Mouse (Mus musculus): ENCODE measurements around the gene Sh3bgrl3. TPM values are rescaled to one million over a fixed set of nuclear protein-coding genes. Genes with fewer than 3 reads are reported as not detected.

Gene Sh3bgrl3
- polyA plus RNA-seq, 1 experiment from 2014 or later, result 376 TPM

GRCm38 (mm10) chr4:134126300-134127120 is 2.1 kb downstream of the Sh3bgrl3 start:
- H3K9me3 ChIP-seq (ENCODE audit: control insufficient read depth, low read length), result no peaks in the 10 kb centered on the region
- WGBS, result 88% methylated on average over 21 of the region's 21 CpGs
- no peak overlapping the region for H3K9ac ChIP-seq (replicated peaks; ENCODE audit: low read length)
- no peak for DNase-seq
- H3K4me1 ChIP-seq (ENCODE audit: control insufficient read depth, insufficient read depth, low read length), result peaks cover 22% of the 10 kb centered on the region
- no peak overlapping the region for H3K27ac ChIP-seq (replicated peaks; ENCODE audit: low read depth, low read length)
- H3K36me3 ChIP-seq (ENCODE audit: control insufficient read depth, insufficient read depth, low read length), result no peaks in the 10 kb centered on the region; the same call in 1 of the 2 replicates
- no peaks in the 10 kb centered on the region for H3K27me3 ChIP-seq (ENCODE audit: control insufficient read depth, insufficient read depth, low read length)
- ATAC-seq (ENCODE audit: low FRiP score, low TSS enrichment), result no peak
- no peak overlapping the region for H3K4me3 ChIP-seq (replicated peaks; ENCODE audit: low read depth, low read length)
- no peak overlapping the region for H3K4me2 ChIP-seq (ENCODE audit: low read length)

GRCm38 (mm10) chr4:134125383-134126060 is 3.1 kb downstream of the Sh3bgrl3 start:
- Histone ChIP-seq H3K27me3 (ENCODE audit: control insufficient read depth, insufficient read depth, low read length) (no peaks in the 10 kb centered on the region), H3K36me3 (ENCODE audit: control insufficient read depth, insufficient read depth, low read length) (no peaks in the 10 kb centered on the region), H3K4me3 (replicated peaks; ENCODE audit: low read depth, low read length) (no peak overlapping the region), H3K4me2 (ENCODE audit: low read length) (no peak overlapping the region), H3K4me1 (ENCODE audit: control insufficient read depth, insufficient read depth, low read length) (peaks cover 22% of the 10 kb centered on the region), H3K9ac (replicated peaks; ENCODE audit: low read length) (no peak overlapping the region), H3K27ac (replicated peaks; ENCODE audit: low read depth, low read length) (no peak overlapping the region), H3K9me3 (ENCODE audit: control insufficient read depth, low read length) (no peaks in the 10 kb centered on the region)
- no peak for ATAC-seq (ENCODE audit: low FRiP score, low TSS enrichment)
- DNase-seq, result no peak
- 89% methylated on average over 15 of the region's 15 CpGs for WGBS

GRCm38 (mm10) chr4:134123680-134124551 is 4.7 kb downstream of the Sh3bgrl3 start:
- Histone ChIP-seq H3K4me3 (replicated peaks; ENCODE audit: low read depth, low read length) (no peak overlapping the region), H3K4me1 (ENCODE audit: control insufficient read depth, insufficient read depth, low read length) (peaks cover 17% of the 10 kb centered on the region), H3K27ac (replicated peaks; ENCODE audit: low read depth, low read length) (no peak overlapping the region), H3K4me2 (ENCODE audit: low read length) (0 out of 2 replicates have a peak overlapping the region, but pooled peaks have one; percentile 21), H3K9ac (replicated peaks; ENCODE audit: low read length) (no peak overlapping the region), H3K9me3 (ENCODE audit: control insufficient read depth, low read length) (no peaks in the 10 kb centered on the region), H3K36me3 (ENCODE audit: control insufficient read depth, insufficient read depth, low read length) (no peaks in the 10 kb centered on the region), H3K27me3 (ENCODE audit: control insufficient read depth, insufficient read depth, low read length) (no peaks in the 10 kb centered on the region)
- WGBS, result 29% methylated on average over 17 of the region's 17 CpGs
- ATAC-seq (ENCODE audit: low FRiP score, low TSS enrichment), result no peak
- DNase-seq, result peak; percentile 80

- Histone ChIP-seq H3K27me3 (ENCODE audit: control insufficient read depth, insufficient read depth, low read length) (no peaks in the 10 kb centered on the region), H3K4me3 (replicated peaks; ENCODE audit: low read depth, low read length) (no peak overlapping the region), H3K9me3 (ENCODE audit: control insufficient read depth, low read length) (no peaks in the 10 kb centered on the region), H3K4me2 (ENCODE audit: low read length) (no peak overlapping the region), H3K36me3 (ENCODE audit: control insufficient read depth, insufficient read depth, low read length) (no peaks in the 10 kb centered on the region), H3K9ac (replicated peaks; ENCODE audit: low read length) (no peak overlapping the region), H3K4me1 (ENCODE audit: control insufficient read depth, insufficient read depth, low read length) (peaks cover 16% of the 10 kb centered on the region), H3K27ac (replicated peaks; ENCODE audit: low read depth, low read length) (no peak overlapping the region)
- DNase-seq, result no peak
- ATAC-seq (ENCODE audit: low FRiP score, low TSS enrichment), result no peak
- WGBS, result 92% methylated on average over 6 of the region's 6 CpGs
Observed at GRCm38 (mm10) chr4:134123147-134123546, 5.4 kb downstream of the Sh3bgrl3 start.

GRCm38 (mm10) chr4:134122281-134122680 is 6.3 kb downstream of the Sh3bgrl3 start:
- no peaks in the 10 kb centered on the region for H3K27me3 ChIP-seq (ENCODE audit: control insufficient read depth, insufficient read depth, low read length)
- ATAC-seq (ENCODE audit: low FRiP score, low TSS enrichment), result no peak
- H3K4me2 ChIP-seq (ENCODE audit: low read length), result no peak overlapping the region
- H3K9ac ChIP-seq (replicated peaks; ENCODE audit: low read length), result no peak overlapping the region
- no peaks in the 10 kb centered on the region for H3K36me3 ChIP-seq (ENCODE audit: control insufficient read depth, insufficient read depth, low read length)
- no peak overlapping the region for H3K27ac ChIP-seq (replicated peaks; ENCODE audit: low read depth, low read length)
- no peak for DNase-seq
- no peak overlapping the region for H3K4me3 ChIP-seq (replicated peaks; ENCODE audit: low read depth, low read length)
- 59% methylated on average over 3 of the region's 3 CpGs for WGBS
- H3K4me1 ChIP-seq (ENCODE audit: control insufficient read depth, insufficient read depth, low read length), result peaks cover 8% of the 10 kb centered on the region
- H3K9me3 ChIP-seq (ENCODE audit: control insufficient read depth, low read length), result no peaks in the 10 kb centered on the region

- no peak overlapping the region for H3K9ac ChIP-seq (replicated peaks; ENCODE audit: low read length)
Observed at GRCm38 (mm10) chr4:134121571-134121970, 7.0 kb downstream of the Sh3bgrl3 start.

GRCm38 (mm10) chr4:134120916-134121315 is 7.7 kb downstream of the Sh3bgrl3 start:
- no peaks in the 10 kb centered on the region for H3K27me3 ChIP-seq (ENCODE audit: control insufficient read depth, insufficient read depth, low read length)
- H3K27ac ChIP-seq (replicated peaks; ENCODE audit: low read depth, low read length), result no peak overlapping the region
- no peak overlapping the region for H3K4me3 ChIP-seq (replicated peaks; ENCODE audit: low read depth, low read length)
- H3K36me3 ChIP-seq (ENCODE audit: control insufficient read depth, insufficient read depth, low read length), result no peaks in the 10 kb centered on the region
- H3K4me1 ChIP-seq (ENCODE audit: control insufficient read depth, insufficient read depth, low read length), result 0 out of 2 replicates have a peak, but pooled peaks cover 5% of the 10 kb centered on the region
- H3K4me2 ChIP-seq (ENCODE audit: low read length), result no peak overlapping the region
- no peak overlapping the region for H3K9ac ChIP-seq (replicated peaks; ENCODE audit: low read length)
- ATAC-seq (ENCODE audit: low FRiP score, low TSS enrichment), result no peak
- no peak for DNase-seq
- no peaks in the 10 kb centered on the region for H3K9me3 ChIP-seq (ENCODE audit: control insufficient read depth, low read length)
- WGBS, result 88% methylated on average over 4 of the region's 4 CpGs

More at GRCm38 (mm10) chr4:134121571-134121970, 7.0 kb downstream of the Sh3bgrl3 start:
- Histone ChIP-seq H3K27ac (replicated peaks; ENCODE audit: low read depth, low read length) (no peak overlapping the region), H3K4me1 (ENCODE audit: control insufficient read depth, insufficient read depth, low read length) (0 out of 2 replicates have a peak, but pooled peaks cover 5% of the 10 kb centered on the region), H3K27me3 (ENCODE audit: control insufficient read depth, insufficient read depth, low read length) (no peaks in the 10 kb centered on the region), H3K4me2 (ENCODE audit: low read length) (no peak overlapping the region), H3K36me3 (ENCODE audit: control insufficient read depth, insufficient read depth, low read length) (no peaks in the 10 kb centered on the region), H3K9me3 (ENCODE audit: control insufficient read depth, low read length) (no peaks in the 10 kb centered on the region), H3K4me3 (replicated peaks; ENCODE audit: low read depth, low read length) (no peak overlapping the region)
- DNase-seq, result no peak
- 52% methylated on average over 4 of the region's 4 CpGs for WGBS
- ATAC-seq (ENCODE audit: low FRiP score, low TSS enrichment), result no peak

- ATAC-seq (ENCODE audit: low FRiP score, low TSS enrichment), result no peak
- WGBS, result 80% methylated on average over 6 of the region's 6 CpGs
- Histone ChIP-seq H3K36me3 (ENCODE audit: control insufficient read depth, insufficient read depth, low read length) (no peaks in the 10 kb centered on the region), H3K4me1 (ENCODE audit: control insufficient read depth, insufficient read depth, low read length) (0 out of 2 replicates have a peak, but pooled peaks cover 5% of the 10 kb centered on the region), H3K4me3 (replicated peaks; ENCODE audit: low read depth, low read length) (no peak overlapping the region), H3K9ac (replicated peaks; ENCODE audit: low read length) (no peak overlapping the region), H3K27me3 (ENCODE audit: control insufficient read depth, insufficient read depth, low read length) (no peaks in the 10 kb centered on the region), H3K27ac (replicated peaks; ENCODE audit: low read depth, low read length) (no peak overlapping the region), H3K9me3 (ENCODE audit: control insufficient read depth, low read length) (no peaks in the 10 kb centered on the region), H3K4me2 (ENCODE audit: low read length) (no peak overlapping the region)
- DNase-seq, result no peak
Observed at GRCm38 (mm10) chr4:134120192-134120805, 8.3 kb downstream of the Sh3bgrl3 start.
